Mouse (Mus musculus): ENCODE measurements around the gene Ankrd63.

DNA sequence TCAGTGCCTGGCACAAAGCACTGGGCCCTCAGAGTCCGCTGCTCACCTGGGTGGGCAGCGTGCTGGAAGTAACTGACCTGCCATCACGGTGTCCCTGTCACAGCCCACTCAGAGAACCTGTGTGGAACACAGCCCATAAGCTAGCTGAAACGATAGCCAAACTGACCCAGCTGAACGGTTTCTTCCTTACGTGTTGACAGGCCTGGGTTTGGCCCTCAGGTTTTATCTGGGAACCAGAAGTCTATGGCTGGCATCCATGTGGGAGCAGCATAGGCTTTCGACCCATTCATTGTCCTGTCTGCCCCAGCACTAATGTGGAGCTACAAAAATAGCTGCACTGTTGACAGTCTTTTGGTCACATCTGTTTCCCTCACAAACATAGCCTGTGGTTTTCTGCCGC, 46.7 kb upstream of the Ankrd63 start:
- no peak for TF ChIP-seq FLI1 (IDR thresholded peaks at IDR 0.05; ENCODE audit: low read length)
- no peak for TF ChIP-seq GATA1 (IDR thresholded peaks at IDR 0.05; ENCODE audit: borderline replicate concordance, low read length)
